Mouse (Mus musculus) midbrain, embryonic 14.5 days (tissue): ENCODE results near the gene Socs3. TPM values are rescaled to one million over a fixed set of nuclear protein-coding genes. Genes with fewer than 3 reads are reported as not detected.

ENCODE experiments used
- ATAC-seq: fragments of 200-750 bp; cut with Nextera tagmentation; 2 replicates; pipeline ENCODE4 v1.8.0; 2017; ENCODE audit warnings: moderate number of reproducible peaks, moderate library complexity; ENCODE audit not compliant: low FRiP score, low TSS enrichment
- DNase-seq: peaks from one replicate; pipeline ENCODE4 v3.0.0-alpha.2; 2015
- H3K27ac ChIP-seq: fragments of 300-500 bp; sonication (generic); replicated peaks from 2 replicates; pipeline ENCODE4 v1.5.1; 2014; ENCODE audit warnings: mild to moderate bottlenecking, low read depth, low read length, moderate library complexity
- H3K27me3 ChIP-seq: fragments of 300-500 bp; sonication (generic); 2 replicates; pipeline ENCODE4 v1.6.1; 2014; ENCODE audit warnings: low read length, control low read depth, mixed read lengths; ENCODE audit not compliant: control insufficient read depth, insufficient read depth
- H3K36me3 ChIP-seq: fragments of 300-500 bp; sonication (generic); 2 replicates; pipeline ENCODE4 v1.6.1; 2014; ENCODE audit warnings: low read length, control low read depth; ENCODE audit not compliant: control insufficient read depth, insufficient read depth
- H3K4me1 ChIP-seq: fragments of 300-500 bp; sonication (generic); 2 replicates; pipeline ENCODE4 v1.6.1; 2014; ENCODE audit warnings: mild to moderate bottlenecking, antibody characterized with exemption, low read length, control low read depth; ENCODE audit not compliant: control insufficient read depth, insufficient read depth
- H3K4me2 ChIP-seq: fragments of 300-500 bp; sonication (generic); 2 replicates; pipeline ENCODE4 v1.6.1; 2014; ENCODE audit warnings: mild to moderate bottlenecking, low read length, moderate library complexity
- H3K4me3 ChIP-seq: fragments of 300-500 bp; sonication (generic); replicated peaks from 2 replicates; pipeline ENCODE4 v1.5.1; 2014; ENCODE audit warnings: low read depth, low read length
- H3K9ac ChIP-seq: fragments of 300-500 bp; sonication (generic); replicated peaks from 2 replicates; pipeline ENCODE4 v1.6.1; 2014; ENCODE audit warnings: mild to moderate bottlenecking, low read length, moderate library complexity
- H3K9me3 ChIP-seq: fragments of 300-500 bp; sonication (generic); 2 replicates; pipeline ENCODE4 v1.6.1; 2016; ENCODE audit warnings: low read length, control low read depth, mixed read lengths; ENCODE audit not compliant: control insufficient read depth
- whole genome bisulfite sequencing: fragments of 180-500 bp; shearing (Covaris S2); extraction: QIAGEN DNeasy Blood & Tissue Kit; methylation state at CpG from one replicate; pipeline ENCODE4 v1.1.7; 2014; 5-methylcytosine and 5-hydroxymethylcytosine counted together
- polyA plus RNA-seq: library from polyadenylated mRNA; unstranded; fragments of >200 nt; fragmentation: Nextera tagmentation; extraction: Ambion mirVana; gene quantifications from 2 replicates; pipeline ENCODE4 v1.2.1, GENCODE M21; 2014

Socs3 gene
- polyA plus RNA-seq, 1 experiment from 2014 or later, result 4.3 TPM

- Histone ChIP-seq H3K27me3 (no peaks in the 10 kb centered on the region), H3K4me2 (no peak overlapping the region), H3K4me1 (peaks cover 19% of the 10 kb centered on the region), H3K4me3 (no peak overlapping the region), H3K9me3 (no peaks in the 10 kb centered on the region), H3K9ac (no peak overlapping the region), H3K27ac (no peak overlapping the region), H3K36me3 (no peaks in the 10 kb centered on the region)
- no peak for DNase-seq
- WGBS, result 50% methylated on average over 10 of the region's 10 CpGs
- no peak for ATAC-seq
Measured at GRCm38 (mm10) chr11:117989926-117990325, 20.1 kb upstream of the Socs3 start.

DNA sequence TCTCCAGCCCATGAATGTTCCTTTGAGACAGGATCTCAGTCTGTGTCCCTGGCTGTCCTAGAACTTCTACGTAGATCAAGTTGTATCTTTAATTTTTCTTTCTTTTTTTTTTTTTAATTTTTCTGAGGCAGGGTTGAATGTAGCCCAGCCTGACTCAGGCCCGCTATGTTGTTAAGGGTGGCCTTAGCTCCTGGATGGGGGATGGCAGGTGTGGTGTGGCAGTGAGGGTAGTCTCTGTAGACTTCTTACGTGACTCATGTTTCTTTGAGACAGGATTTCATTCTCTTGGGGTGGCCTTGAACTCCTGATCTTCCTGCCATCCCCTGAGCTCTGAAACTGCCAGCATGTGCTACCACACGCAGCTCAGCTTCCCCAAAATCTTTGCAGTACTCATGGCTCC is 19.4 kb upstream of the Socs3 start:
- DNase-seq (no peak), ATAC-seq (no peak)
- H3K4me1 ChIP-seq, result peaks cover 19% of the 10 kb centered on the region
- H3K4me3 ChIP-seq, result no peak overlapping the region
- 91% methylated on average over 4 of the region's 4 CpGs for WGBS
- no peak overlapping the region for H3K4me2 ChIP-seq
- no peak overlapping the region for H3K9ac ChIP-seq
- H3K27me3 ChIP-seq, result no peaks in the 10 kb centered on the region
- H3K27ac ChIP-seq, result no peak overlapping the region
- H3K36me3 ChIP-seq, result no peaks in the 10 kb centered on the region
- no peaks in the 10 kb centered on the region for H3K9me3 ChIP-seq

DNA sequence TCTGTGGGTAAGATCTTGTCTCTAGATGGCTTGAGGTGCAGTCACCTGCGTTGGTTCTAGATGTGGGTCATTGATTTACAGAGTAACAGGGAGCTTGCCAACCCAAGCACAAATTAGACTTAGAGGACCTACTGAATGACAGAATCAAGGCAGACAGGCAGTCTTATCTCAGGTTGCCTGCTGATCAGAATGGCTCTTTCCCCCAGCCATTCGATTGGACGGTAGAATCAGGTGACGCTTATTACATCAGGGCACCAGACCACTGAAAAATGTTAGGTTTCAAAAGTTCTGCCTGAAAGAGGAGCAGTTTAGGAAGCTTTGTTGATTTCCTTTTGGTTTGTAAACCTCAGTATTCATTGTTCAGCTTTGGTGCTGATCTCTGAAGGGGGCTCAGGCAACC is 18.1 kb upstream of the Socs3 start:
- no peaks in the 10 kb centered on the region for H3K36me3 ChIP-seq
- WGBS, result 70% methylated on average over 4 of the region's 4 CpGs
- ATAC-seq, result no peak
- H3K4me2 ChIP-seq, result peak overlapping the region; percentile 78
- H3K9me3 ChIP-seq, result no peaks in the 10 kb centered on the region
- no peak overlapping the region for H3K27ac ChIP-seq
- H3K4me1 ChIP-seq, result peaks cover 19% of the 10 kb centered on the region
- H3K4me3 ChIP-seq, result peak overlapping the region; percentile 100
- DNase-seq, result no peak
- peak overlapping the region; percentile 94; the same call in 1 of the 2 replicates for H3K9ac ChIP-seq
- no peaks in the 10 kb centered on the region for H3K27me3 ChIP-seq

- H3K36me3 ChIP-seq, result no peaks in the 10 kb centered on the region
- DNase-seq (no peak), ATAC-seq (peak; percentile 67; the same call in 1 of the 2 replicates)
- H3K9ac ChIP-seq, result peak overlapping the region; percentile 94
- H3K4me1 ChIP-seq, result peaks cover 19% of the 10 kb centered on the region
- H3K9me3 ChIP-seq, result no peaks in the 10 kb centered on the region
- WGBS, result under 1% methylated on average over 32 of the region's 32 CpGs
- peak overlapping the region; percentile 91 for H3K27ac ChIP-seq
- peak overlapping the region; percentile 100 for H3K4me3 ChIP-seq
- no peaks in the 10 kb centered on the region for H3K27me3 ChIP-seq
- peak overlapping the region; percentile 78 for H3K4me2 ChIP-seq
Measured at GRCm38 (mm10) chr11:117987032-117987451, 17.2 kb upstream of the Socs3 start.

DNA sequence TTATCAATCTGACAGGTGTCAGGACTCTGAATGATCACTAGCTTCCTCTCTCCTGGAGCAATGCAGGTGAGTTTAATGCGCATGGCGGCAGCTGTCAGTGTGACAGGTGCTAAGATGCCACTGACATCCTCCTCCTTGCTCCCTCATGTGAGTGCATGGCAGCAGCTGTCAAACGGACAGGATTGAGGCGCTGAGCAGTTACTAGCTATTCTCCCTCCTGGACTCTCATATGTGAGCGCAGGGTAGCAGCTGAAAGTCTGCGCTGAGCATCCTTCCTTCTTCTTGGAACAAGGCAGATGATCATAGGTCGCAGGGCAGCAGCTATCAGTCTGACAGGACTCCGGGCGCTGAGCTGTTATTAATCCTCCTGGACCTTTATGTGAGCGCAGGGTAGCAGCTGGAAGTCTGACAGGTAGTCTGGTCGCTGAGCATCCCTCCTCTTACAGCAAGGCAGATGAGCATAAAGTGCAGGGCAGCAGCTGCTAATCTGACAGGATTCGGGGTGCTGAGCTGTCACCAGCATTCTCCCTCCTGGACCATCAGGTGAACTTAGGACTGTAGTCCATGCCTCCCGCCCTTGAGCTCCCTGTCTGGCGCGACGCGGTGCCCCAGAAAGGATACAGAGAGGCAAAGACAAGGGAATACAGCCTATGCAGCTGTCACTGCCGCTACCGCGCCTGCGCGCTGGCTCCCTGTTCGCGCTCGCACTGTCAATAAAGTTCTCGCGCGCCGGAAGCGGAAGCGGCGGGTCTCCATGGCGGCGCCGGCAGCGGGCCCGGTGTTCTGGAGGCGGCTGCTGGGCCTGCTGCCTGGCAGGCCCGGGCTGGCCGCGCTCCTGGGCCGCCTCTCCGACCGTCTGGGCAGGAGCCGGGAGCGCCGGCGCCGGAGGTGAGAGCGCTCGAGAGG is 16.5 kb upstream of the Socs3 start, which contains the start of gene Pgs1:
TSS of gene Pgs1 (plus strand) at position 167 of the 906 bp plus-strand sequence.
- no peaks in the 10 kb centered on the region for H3K27me3 ChIP-seq
- H3K4me1 ChIP-seq, result peaks cover 19% of the 10 kb centered on the region
- peak within 1 kb of the TSS; percentile 78 for H3K4me2 ChIP-seq
- peak; percentile 84 for ATAC-seq
- WGBS, result 6% methylated on average over 51 of the region's 51 CpGs
- no peaks in the 10 kb centered on the region for H3K36me3 ChIP-seq
- peak; percentile 97 for DNase-seq
- H3K9me3 ChIP-seq, result no peaks in the 10 kb centered on the region
- peak within 1 kb of the TSS; percentile 100 for H3K4me3 ChIP-seq
- H3K9ac ChIP-seq, result peak within 1 kb of the TSS; percentile 94
- peak within 1 kb of the TSS; percentile 91 for H3K27ac ChIP-seq

DNA sequence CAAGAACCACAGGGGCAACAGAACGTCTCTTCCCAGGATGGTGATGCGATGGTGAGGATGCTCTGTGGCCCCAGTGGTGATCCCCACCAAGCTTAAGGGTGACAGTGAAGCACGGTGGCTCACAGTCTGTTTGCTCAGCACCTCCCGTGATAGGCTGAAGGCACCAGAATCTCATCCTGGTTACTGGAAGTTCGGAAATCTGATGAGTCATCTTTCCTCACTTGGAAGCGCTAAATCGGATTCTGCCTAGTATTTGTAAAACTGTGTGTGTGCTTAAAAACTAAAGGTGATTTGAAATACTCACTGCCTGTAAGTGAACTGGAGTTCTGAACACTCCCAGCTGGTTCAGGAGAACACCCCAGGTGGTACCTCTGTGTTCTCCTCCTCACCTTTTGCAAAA is 13.9 kb upstream of the Socs3 start:
- no peak overlapping the region for H3K4me2 ChIP-seq
- H3K9me3 ChIP-seq, result no peaks in the 10 kb centered on the region
- no peaks in the 10 kb centered on the region for H3K36me3 ChIP-seq
- H3K4me3 ChIP-seq, result no peak overlapping the region
- WGBS, result 76% methylated on average over 7 of the region's 7 CpGs
- peaks cover 19% of the 10 kb centered on the region for H3K4me1 ChIP-seq
- ATAC-seq (no peak), DNase-seq (no peak)
- no peaks in the 10 kb centered on the region for H3K27me3 ChIP-seq
- H3K27ac ChIP-seq, result no peak overlapping the region
- H3K9ac ChIP-seq, result no peak overlapping the region

- Histone ChIP-seq H3K9me3 (no peaks in the 10 kb centered on the region), H3K36me3 (no peaks in the 10 kb centered on the region), H3K9ac (no peak overlapping the region), H3K4me3 (no peak overlapping the region), H3K27me3 (no peaks in the 10 kb centered on the region), H3K4me1 (peaks cover 9% of the 10 kb centered on the region), H3K4me2 (no peak overlapping the region), H3K27ac (no peak overlapping the region)
- DNase-seq (no peak), ATAC-seq (no peak)
- 86% methylated on average over 5 of the region's 5 CpGs for WGBS
Measured at GRCm38 (mm10) chr11:117982426-117982825, 12.6 kb upstream of the Socs3 start.

GRCm38 (mm10) chr11:117979388-117979787 is 9.5 kb upstream of the Socs3 start:
- DNase-seq (no peak), ATAC-seq (no peak)
- peaks cover 23% of the 10 kb centered on the region for H3K4me1 ChIP-seq
- H3K4me3 ChIP-seq, result no peak overlapping the region
- WGBS, result 68% methylated on average over 7 of the region's 7 CpGs
- no peak overlapping the region for H3K9ac ChIP-seq
- no peaks in the 10 kb centered on the region for H3K36me3 ChIP-seq
- no peak overlapping the region for H3K27ac ChIP-seq
- H3K4me2 ChIP-seq, result no peak overlapping the region
- no peaks in the 10 kb centered on the region for H3K9me3 ChIP-seq
- no peaks in the 10 kb centered on the region for H3K27me3 ChIP-seq
